Mouse (Mus musculus) intestine, embryonic 16.5 days (tissue): Measurements from ENCODE around the gene Fzr1. TPM values are rescaled to one million over a fixed set of nuclear protein-coding genes. Genes with fewer than 3 reads are reported as not detected.
A peak's percentile ranks its signal among the peaks of the same experiment; 100 is the strongest.

Experiments
- ATAC-seq: fragments of 200-750 bp; cut with Nextera tagmentation; 2 replicates; pipeline ENCODE4 v1.8.0; 2017; ENCODE audit warnings: moderate TSS enrichment, moderate library complexity
- H3K27ac ChIP-seq: fragments of 300-500 bp; sonication (generic); 2 replicates; pipeline ENCODE4 v1.5.1; 2014; ENCODE audit warnings: mild to moderate bottlenecking, low read length
- H3K27me3 ChIP-seq: fragments of 300-500 bp; sonication (generic); replicated peaks from 2 replicates; pipeline ENCODE4 v1.6.1; 2014; ENCODE audit warnings: low read length, control low read depth, mixed read lengths; ENCODE audit not compliant: control insufficient read depth, insufficient read depth
- H3K36me3 ChIP-seq: fragments of 300-500 bp; sonication (generic); 2 replicates; pipeline ENCODE4 v1.6.1; 2014; ENCODE audit warnings: low read length, control low read depth; ENCODE audit not compliant: control insufficient read depth, insufficient read depth
- H3K4me1 ChIP-seq: fragments of 300-500 bp; sonication (generic); 2 replicates; pipeline ENCODE4 v1.6.1; 2014; ENCODE audit warnings: low read length, control low read depth, mixed read lengths; ENCODE audit not compliant: control insufficient read depth, insufficient read depth
- H3K4me2 ChIP-seq: fragments of 300-500 bp; sonication (generic); 2 replicates; pipeline ENCODE4 v1.6.1; 2014; ENCODE audit warnings: low read depth, low read length, control low read depth
- H3K4me3 ChIP-seq: fragments of 300-500 bp; sonication (generic); 2 replicates; pipeline ENCODE4 v1.5.1; 2014; ENCODE audit warnings: mild to moderate bottlenecking, low read length
- H3K9ac ChIP-seq: fragments of 300-500 bp; sonication (generic); 2 replicates; pipeline ENCODE4 v1.6.1; 2014; ENCODE audit warnings: low read depth, low read length
- H3K9me3 ChIP-seq: fragments of 300-500 bp; sonication (generic); 2 replicates; pipeline ENCODE4 v1.6.1; 2016; ENCODE audit warnings: low read length, control low read depth; ENCODE audit not compliant: control insufficient read depth
- WGBS: fragments of 180-500 bp; shearing (Covaris S2); extraction: QIAGEN DNeasy Blood & Tissue Kit; methylation state at CpG from one replicate; pipeline ENCODE4 v1.1.7; 2014; 5-methylcytosine and 5-hydroxymethylcytosine counted together
- polyA plus RNA-seq: library from polyadenylated mRNA; unstranded; fragments of >200 nt; fragmentation: Nextera tagmentation; extraction: Ambion mirVana; gene quantifications from 2 replicates; pipeline ENCODE4 v1.2.1, GENCODE M21; 2015

Fzr1 gene
- polyA plus RNA-seq, 1 experiment from 2014 or later, result 78.7 TPM

DNA sequence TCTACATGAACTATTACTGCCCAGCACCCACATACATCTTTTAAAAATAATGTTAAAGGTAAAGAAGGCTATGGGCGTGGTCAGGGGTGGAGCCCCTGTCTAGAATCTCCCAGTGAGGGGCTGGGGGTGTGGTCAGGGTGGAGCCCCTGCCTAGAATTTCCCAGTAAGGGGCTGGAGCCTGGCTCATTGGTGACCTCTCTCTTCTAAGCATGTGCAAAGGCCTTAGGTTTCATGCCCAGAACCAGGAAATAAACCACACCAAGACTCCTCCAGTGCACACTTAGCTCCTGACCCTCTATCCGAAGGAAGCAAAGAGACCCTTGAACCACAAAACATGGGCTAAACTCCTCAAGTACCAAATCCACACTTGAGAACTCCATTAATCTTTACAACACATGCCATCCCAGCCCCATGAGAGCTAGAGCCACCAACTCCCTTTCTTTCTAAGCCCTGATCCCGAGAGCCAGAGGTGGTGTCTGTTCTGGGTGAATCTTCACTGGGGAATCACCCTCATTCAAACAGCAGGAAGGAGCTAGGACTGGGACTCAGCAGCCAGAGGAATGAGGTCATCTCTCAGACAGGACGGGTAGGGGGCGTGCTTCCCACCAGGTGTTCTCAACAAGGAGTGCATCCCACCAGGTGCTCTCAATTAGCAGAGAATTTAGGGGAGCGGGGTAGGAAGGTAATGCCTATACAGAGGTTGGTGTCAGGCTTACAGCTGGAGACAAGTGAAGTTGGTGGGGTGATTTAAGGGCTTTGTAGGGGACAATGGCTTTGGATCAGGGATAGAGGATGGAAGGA, 1.6 kb downstream of the Fzr1 start:
- H3K4me1 ChIP-seq, result peaks cover 20% of the 10 kb centered on the region
- peaks cover 3% of the 10 kb centered on the region; the same call in 1 of the 2 replicates for H3K36me3 ChIP-seq
- peak overlapping the region; percentile 95 for H3K9ac ChIP-seq
- H3K4me2 ChIP-seq, result peak overlapping the region; percentile 83
- ATAC-seq, result no peak
- H3K4me3 ChIP-seq, result peak overlapping the region; percentile 83
- H3K27me3 ChIP-seq, result no peaks in the 10 kb centered on the region
- H3K27ac ChIP-seq, result peak overlapping the region; percentile 16
- no peaks in the 10 kb centered on the region for H3K9me3 ChIP-seq
- 31% methylated on average over 6 of the region's 6 CpGs for WGBS

GRCm38 (mm10) chr10:81375322-81375721, 3.0 kb downstream of the Fzr1 start:
- Histone ChIP-seq H3K36me3 (peaks cover 11% of the 10 kb centered on the region), H3K9ac (no peak overlapping the region), H3K9me3 (no peaks in the 10 kb centered on the region), H3K4me3 (no peak overlapping the region), H3K4me2 (no peak overlapping the region), H3K27ac (no peak overlapping the region), H3K4me1 (peaks cover 20% of the 10 kb centered on the region), H3K27me3 (no peaks in the 10 kb centered on the region)
- no peak for ATAC-seq
- 95% methylated on average over 10 of the region's 10 CpGs for WGBS

DNA sequence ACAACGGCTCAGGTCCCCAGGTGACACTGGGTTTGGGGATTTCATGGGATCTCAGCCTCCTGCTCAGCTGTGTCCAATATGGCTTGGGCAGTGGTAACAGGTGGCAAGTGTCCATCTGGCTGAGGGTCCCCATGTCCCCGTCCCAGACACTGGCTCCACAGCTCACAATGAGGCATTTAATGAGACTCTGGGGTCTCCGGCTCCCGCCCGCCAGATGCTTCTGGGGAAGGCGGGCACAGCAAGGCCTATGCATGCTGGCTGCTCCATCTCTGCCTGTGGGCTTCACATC, 11.2 kb downstream of the Fzr1 start:
- Histone ChIP-seq H3K9me3 (no peaks in the 10 kb centered on the region), H3K4me3 (no peak overlapping the region), H3K27ac (no peak overlapping the region), H3K4me1 (peaks cover 42% of the 10 kb centered on the region), H3K36me3 (peaks cover 51% of the 10 kb centered on the region), H3K4me2 (no peak overlapping the region), H3K9ac (no peak overlapping the region), H3K27me3 (peaks cover 4% of the 10 kb centered on the region; the same call in 1 of the 2 replicates)
- WGBS, result 84% methylated on average over 6 of the region's 6 CpGs
- no peak for ATAC-seq

GRCm38 (mm10) chr10:81366477-81367206, 11.7 kb downstream of the Fzr1 start:
- H3K36me3 ChIP-seq, result peaks cover 51% of the 10 kb centered on the region
- WGBS, result 70% methylated on average over 6 of the region's 6 CpGs
- peaks cover 4% of the 10 kb centered on the region; the same call in 1 of the 2 replicates for H3K27me3 ChIP-seq
- no peak overlapping the region for H3K4me3 ChIP-seq
- H3K9ac ChIP-seq, result peak overlapping the region; percentile 29; the same call in 1 of the 2 replicates
- peak overlapping the region; percentile 46 for H3K27ac ChIP-seq
- H3K4me1 ChIP-seq, result peaks cover 46% of the 10 kb centered on the region
- no peaks in the 10 kb centered on the region for H3K9me3 ChIP-seq
- H3K4me2 ChIP-seq, result no peak overlapping the region
- ATAC-seq, result peak; percentile 32

- Histone ChIP-seq H3K9me3 (no peaks in the 10 kb centered on the region), H3K4me2 (peak within 1 kb of the TSS; percentile 44), H3K27me3 (peaks cover 4% of the 10 kb centered on the region; the same call in 1 of the 2 replicates), H3K27ac (peak within 1 kb of the TSS; percentile 46), H3K36me3 (peaks cover 53% of the 10 kb centered on the region), H3K4me1 (peaks cover 52% of the 10 kb centered on the region), H3K4me3 (peak within 1 kb of the TSS; percentile 38), H3K9ac (peak within 1 kb of the TSS; percentile 61)
- peak; percentile 53 for ATAC-seq
- 28% methylated on average over 12 of the region's 12 CpGs for WGBS
Observed at GRCm38 (mm10) chr10:81365672-81366476, 12.4 kb downstream of the Fzr1 start, which contains the start of gene 4930404N11Rik. TSS of gene 4930404N11Rik (minus strand) at chr10:81365816.

DNA sequence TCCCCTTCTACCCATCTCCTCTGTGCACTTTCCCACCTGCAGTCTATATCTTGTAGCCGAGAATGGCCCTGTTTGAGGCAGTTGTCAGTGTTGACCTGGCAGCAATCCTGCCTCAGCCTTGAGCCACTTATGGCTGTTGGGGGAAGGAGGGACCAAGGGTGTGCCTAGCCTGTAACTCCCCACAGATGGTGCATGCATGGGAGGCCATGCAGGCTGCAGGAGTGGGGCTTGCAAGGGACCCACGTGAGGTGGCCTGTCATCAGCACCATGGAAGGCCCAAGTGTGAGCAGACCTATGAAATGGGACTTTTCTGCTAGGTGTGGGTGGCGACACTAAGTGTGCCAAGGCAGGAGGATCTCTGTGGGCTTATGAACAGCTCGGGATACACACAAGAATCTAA, 13.2 kb downstream of the Fzr1 start:
- peak overlapping the region; percentile 61; the same call in 1 of the 2 replicates for H3K9ac ChIP-seq
- H3K4me3 ChIP-seq, result no peak overlapping the region
- peak; percentile 19; the same call in 1 of the 2 replicates for ATAC-seq

GRCm38 (mm10) chr10:81364666-81365065, 13.7 kb downstream of the Fzr1 start:
- Histone ChIP-seq H3K4me3 (peak overlapping the region; percentile 38), H3K4me2 (peak overlapping the region; percentile 44), H3K9me3 (no peaks in the 10 kb centered on the region), H3K36me3 (peaks cover 44% of the 10 kb centered on the region), H3K4me1 (peaks cover 61% of the 10 kb centered on the region), H3K9ac (peak overlapping the region; percentile 61), H3K27me3 (peaks cover 4% of the 10 kb centered on the region; the same call in 1 of the 2 replicates), H3K27ac (peak overlapping the region; percentile 46; the same call in 1 of the 2 replicates)
- WGBS, result 12% methylated on average over 28 of the region's 28 CpGs
- ATAC-seq, result peak; percentile 21

More for the DNA sequence above, 13.2 kb downstream of the Fzr1 start:
- H3K4me2 ChIP-seq, result no peak overlapping the region
- peak overlapping the region; percentile 46 for H3K27ac ChIP-seq
- no peaks in the 10 kb centered on the region for H3K9me3 ChIP-seq
- H3K4me1 ChIP-seq, result peaks cover 58% of the 10 kb centered on the region
- peaks cover 4% of the 10 kb centered on the region; the same call in 1 of the 2 replicates for H3K27me3 ChIP-seq
- WGBS, result 37% methylated on average over 4 of the region's 4 CpGs
- H3K36me3 ChIP-seq, result peaks cover 47% of the 10 kb centered on the region

DNA sequence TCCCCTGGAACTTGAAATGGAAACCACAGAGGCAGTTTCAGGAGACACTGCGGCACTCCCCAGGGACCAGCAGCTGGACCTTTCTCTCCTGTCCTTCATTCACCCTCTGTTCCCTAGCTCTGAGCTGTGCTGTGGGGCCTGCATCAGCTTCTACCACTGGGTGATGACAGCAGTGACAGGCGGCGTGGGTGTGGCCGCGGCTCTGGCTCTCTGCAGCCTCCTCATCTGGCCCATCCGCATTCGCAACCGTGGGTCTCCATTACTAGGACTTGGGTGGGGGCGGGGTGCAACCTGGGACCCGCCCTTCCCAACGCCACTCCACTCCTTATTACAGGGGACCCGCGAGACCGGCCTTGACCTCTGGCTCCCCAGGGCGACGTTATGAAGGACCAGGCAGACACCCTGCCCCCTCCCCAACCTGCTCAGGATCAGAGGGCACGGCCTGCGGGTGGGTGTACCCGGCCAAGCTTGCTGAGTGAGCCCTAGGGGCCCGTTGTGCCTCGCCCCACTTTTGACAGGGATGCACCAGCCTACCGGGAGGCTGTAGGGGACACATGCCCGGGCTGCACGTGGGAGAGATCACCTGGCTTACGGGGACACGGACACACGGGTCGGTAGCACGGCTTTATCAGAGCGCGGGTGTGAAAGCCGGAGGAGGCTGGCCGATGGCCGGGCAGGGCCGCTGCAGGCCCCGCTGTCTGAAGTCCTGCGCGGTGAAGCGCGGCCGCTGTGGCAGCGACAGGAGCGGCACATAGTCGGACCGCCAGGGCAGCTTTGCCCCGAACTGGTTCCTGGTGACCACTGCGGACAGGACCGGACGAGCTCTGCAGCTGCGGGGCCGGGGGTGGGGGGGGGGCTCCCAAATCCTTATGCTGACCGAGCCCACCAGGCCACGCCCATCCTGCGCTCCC, 14.6 kb downstream of the Fzr1 start:
- Histone ChIP-seq H3K27me3 (peaks cover 4% of the 10 kb centered on the region; the same call in 1 of the 2 replicates), H3K4me3 (peak overlapping the region; percentile 38), H3K36me3 (peaks cover 34% of the 10 kb centered on the region), H3K27ac (no peak overlapping the region; the same call in 1 of the 2 replicates), H3K4me1 (peaks cover 66% of the 10 kb centered on the region), H3K9me3 (no peaks in the 10 kb centered on the region), H3K4me2 (peak overlapping the region; percentile 44), H3K9ac (peak overlapping the region; percentile 61)
- 15% methylated on average over 54 of the region's 54 CpGs for WGBS
- no peak for ATAC-seq
